Mouse (Mus musculus) liver, embryonic 14.5 days (tissue): ENCODE measurements around the gene Git2.

Source experiments
- CTCF ChIP-seq: IDR thresholded peaks from 2 replicates; pipeline ENCODE4 v1.5.1; 2016; ENCODE audit warnings: antibody characterized with exemption, low read depth, control low read depth
- EP300 ChIP-seq: IDR thresholded peaks from 2 replicates; pipeline ENCODE4 v1.6.1; 2016; ENCODE audit warnings: antibody characterized with exemption, low read depth

DNA sequence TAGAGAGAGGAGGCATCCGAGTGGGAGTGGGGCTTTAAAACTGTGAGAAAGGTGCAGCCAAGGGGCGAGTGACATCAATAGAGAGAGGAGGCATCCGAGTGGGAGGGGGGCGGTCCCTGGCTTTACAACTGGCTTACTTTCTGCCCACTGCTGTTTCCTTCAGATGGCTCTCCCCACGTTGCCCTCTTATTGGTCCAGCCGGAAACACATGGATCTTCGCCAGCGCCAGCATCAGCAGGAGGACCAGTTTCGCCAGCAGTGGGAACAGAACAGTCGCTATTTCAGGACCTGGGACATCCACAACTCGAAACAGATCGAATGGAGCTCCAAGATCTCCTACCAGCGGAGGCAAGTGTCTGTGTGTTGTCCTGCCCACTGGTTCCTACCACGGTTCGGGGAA, 66.8 kb downstream of the Git2 start:
- TF ChIP-seq EP300 (no peak), CTCF (no peak)
